Mouse (Mus musculus): ENCODE data around the gene Igf1r. TPM values are rescaled to one million over a fixed set of nuclear protein-coding genes. Genes with fewer than 3 reads are reported as not detected.

Igf1r gene
- 9.8 TPM for polyA plus RNA-seq (2012; fragmentation: generic; extraction: Trizol)
- long read RNA-seq, experiment 1, partial matches to known transcripts, result 0 of 3 reads
- long read RNA-seq, experiment 1, other reads (novel, unspliced or antisense), result 2 of 3 reads
- long read RNA-seq, experiment 2, full-length matches to known transcripts, result 11 of 29 reads
- long read RNA-seq, experiment 2, partial matches to known transcripts, result 8 of 29 reads
- long read RNA-seq, experiment 2, other reads (novel, unspliced or antisense), result 10 of 29 reads

GRCm38 (mm10) chr7:67952777-67953700 is at the start of gene Igf1r:
Igf1r (plus strand) TSS chr7:67952827.
- Histone ChIP-seq H3ac (ENCODE audit: control insufficient read depth, insufficient read length, low read depth) (peak within 1 kb of the TSS; percentile 97), H3K79me2 (ENCODE audit: control insufficient read depth, insufficient read depth) (peaks cover 60% of the 10 kb centered on the region), H3K36me3 (ENCODE audit: control insufficient read depth, insufficient read depth) (no peaks in the 10 kb centered on the region), H3K79me3 (ENCODE audit: low read depth) (peaks cover 44% of the 10 kb centered on the region), H3K27me3 (ENCODE audit: control insufficient read depth, insufficient read depth, insufficient read length) (no peaks in the 10 kb centered on the region), H3K4me3 (ENCODE audit: insufficient read depth, poor library complexity, severe bottlenecking) (peak within 1 kb of the TSS; percentile 72)
- no peak for TF ChIP-seq MYOD1 (IDR thresholded peaks at IDR 0.05; ENCODE audit: control insufficient read depth, insufficient read length, low read depth)
- no peak for TF ChIP-seq FOSL1 (IDR thresholded peaks at IDR 0.05; ENCODE audit: insufficient read depth, low read length, poor library complexity, severe bottlenecking)
- TF ChIP-seq USF1 (IDR thresholded peaks at IDR 0.05; ENCODE audit: low read depth), result no peak
- no peak for TF ChIP-seq CEBPB (IDR thresholded peaks at IDR 0.05; ENCODE audit: low read depth)
- no peak for TF ChIP-seq MYOG (IDR thresholded peaks at IDR 0.05; ENCODE audit: control insufficient read depth, extremely low read depth, insufficient read length)
- no peak for TF ChIP-seq MAX (IDR thresholded peaks at IDR 0.05)
- TF ChIP-seq CTCF (IDR thresholded peaks at IDR 0.05; ENCODE audit: control insufficient read depth, insufficient read depth, insufficient read length), result no peak

- Histone ChIP-seq H3K36me3 (ENCODE audit: control insufficient read depth, insufficient read depth) (no peaks in the 10 kb centered on the region), H3K27me3 (ENCODE audit: control insufficient read depth, insufficient read depth, insufficient read length) (no peaks in the 10 kb centered on the region), H3K4me3 (ENCODE audit: insufficient read depth, poor library complexity, severe bottlenecking) (no peak overlapping the region), H3ac (ENCODE audit: control insufficient read depth, insufficient read length, low read depth) (no peak overlapping the region), H3K79me3 (ENCODE audit: low read depth) (no peaks in the 10 kb centered on the region), H3K79me2 (ENCODE audit: control insufficient read depth, insufficient read depth) (no peaks in the 10 kb centered on the region)
- TF ChIP-seq CEBPB (IDR thresholded peaks at IDR 0.05; ENCODE audit: low read depth), result no peak
- TF ChIP-seq MAX (IDR thresholded peaks at IDR 0.05), result no peak
- no peak for TF ChIP-seq MYOD1 (IDR thresholded peaks at IDR 0.05; ENCODE audit: control insufficient read depth, insufficient read length, low read depth)
- no peak for TF ChIP-seq USF1 (IDR thresholded peaks at IDR 0.05; ENCODE audit: low read depth)
- TF ChIP-seq CTCF (IDR thresholded peaks at IDR 0.05; ENCODE audit: control insufficient read depth, insufficient read depth, insufficient read length), result no peak
- no peak for TF ChIP-seq FOSL1 (IDR thresholded peaks at IDR 0.05; ENCODE audit: insufficient read depth, low read length, poor library complexity, severe bottlenecking)
- no peak for TF ChIP-seq MYOG (IDR thresholded peaks at IDR 0.05; ENCODE audit: control insufficient read depth, extremely low read depth, insufficient read length)
These were observed 46.3 kb upstream of the Igf1r start for GRCm38 (mm10) chr7:67906358-67906757.

GRCm38 (mm10) chr7:67907786-67908400 is 44.7 kb upstream of the Igf1r start:
- Histone ChIP-seq H3ac (ENCODE audit: control insufficient read depth, insufficient read length, low read depth) (no peak overlapping the region), H3K27me3 (ENCODE audit: control insufficient read depth, insufficient read depth, insufficient read length) (no peaks in the 10 kb centered on the region), H3K36me3 (ENCODE audit: control insufficient read depth, insufficient read depth) (no peaks in the 10 kb centered on the region), H3K4me3 (ENCODE audit: insufficient read depth, poor library complexity, severe bottlenecking) (no peak overlapping the region), H3K79me3 (ENCODE audit: low read depth) (no peaks in the 10 kb centered on the region), H3K79me2 (ENCODE audit: control insufficient read depth, insufficient read depth) (no peaks in the 10 kb centered on the region)
- TF ChIP-seq CEBPB (IDR thresholded peaks at IDR 0.05; ENCODE audit: low read depth), result no peak
- no peak for TF ChIP-seq MAX (IDR thresholded peaks at IDR 0.05)
- TF ChIP-seq MYOD1 (IDR thresholded peaks at IDR 0.05; ENCODE audit: control insufficient read depth, insufficient read length, low read depth), result no peak
- TF ChIP-seq MYOG (IDR thresholded peaks at IDR 0.05; ENCODE audit: control insufficient read depth, extremely low read depth, insufficient read length), result no peak
- no peak for TF ChIP-seq FOSL1 (IDR thresholded peaks at IDR 0.05; ENCODE audit: insufficient read depth, low read length, poor library complexity, severe bottlenecking)

- Histone ChIP-seq H3K79me3 (ENCODE audit: low read depth) (no peaks in the 10 kb centered on the region), H3K4me3 (ENCODE audit: insufficient read depth, poor library complexity, severe bottlenecking) (no peak overlapping the region)
- TF ChIP-seq MAX (IDR thresholded peaks at IDR 0.05) (no peak), FOSL1 (IDR thresholded peaks at IDR 0.05; ENCODE audit: insufficient read depth, low read length, poor library complexity, severe bottlenecking) (no peak)
These were observed 42.1 kb upstream of the Igf1r start for GRCm38 (mm10) chr7:67910528-67910927.

GRCm38 (mm10) chr7:67910947-67911346 is 41.7 kb upstream of the Igf1r start:
- H3K79me3 ChIP-seq (ENCODE audit: low read depth), result no peaks in the 10 kb centered on the region
- TF ChIP-seq FOSL1 (IDR thresholded peaks at IDR 0.05; ENCODE audit: insufficient read depth, low read length, poor library complexity, severe bottlenecking), result no peak
- no peak for TF ChIP-seq CEBPB (IDR thresholded peaks at IDR 0.05; ENCODE audit: low read depth)
- no peak for TF ChIP-seq USF1 (IDR thresholded peaks at IDR 0.05; ENCODE audit: low read depth)
- TF ChIP-seq MAX (IDR thresholded peaks at IDR 0.05), result no peak
- no peak for TF ChIP-seq MYOD1 (IDR thresholded peaks at IDR 0.05; ENCODE audit: control insufficient read depth, insufficient read length, low read depth)
- no peak for TF ChIP-seq MYOG (IDR thresholded peaks at IDR 0.05; ENCODE audit: control insufficient read depth, extremely low read depth, insufficient read length)
- no peak for TF ChIP-seq CTCF (IDR thresholded peaks at IDR 0.05; ENCODE audit: control insufficient read depth, insufficient read depth, insufficient read length)
- H3K27me3 ChIP-seq (ENCODE audit: control insufficient read depth, insufficient read depth, insufficient read length), result no peaks in the 10 kb centered on the region
- H3K36me3 ChIP-seq (ENCODE audit: control insufficient read depth, insufficient read depth), result no peaks in the 10 kb centered on the region
- no peaks in the 10 kb centered on the region for H3K79me2 ChIP-seq (ENCODE audit: control insufficient read depth, insufficient read depth)
- H3K4me3 ChIP-seq (ENCODE audit: insufficient read depth, poor library complexity, severe bottlenecking), result no peak overlapping the region
- no peak overlapping the region for H3ac ChIP-seq (ENCODE audit: control insufficient read depth, insufficient read length, low read depth)

More at GRCm38 (mm10) chr7:67910528-67910927, 42.1 kb upstream of the Igf1r start:
- Histone ChIP-seq H3K27me3 (ENCODE audit: control insufficient read depth, insufficient read depth, insufficient read length) (no peaks in the 10 kb centered on the region), H3ac (ENCODE audit: control insufficient read depth, insufficient read length, low read depth) (no peak overlapping the region), H3K79me2 (ENCODE audit: control insufficient read depth, insufficient read depth) (no peaks in the 10 kb centered on the region), H3K36me3 (ENCODE audit: control insufficient read depth, insufficient read depth) (no peaks in the 10 kb centered on the region)
